Mouse (Mus musculus): ENCODE results near the gene Card6. TPM values are rescaled to one million over a fixed set of nuclear protein-coding genes. Genes with fewer than 3 reads are reported as not detected.
"Not testable (repeated sequence)": the region's sequence is repeated elsewhere in the genome, so short reads cannot be mapped to it uniquely, and the experiment has no call there.

The Card6 gene
- polyA plus RNA-seq, 1 experiment from 2014 or later, result 1.7 TPM

DNA sequence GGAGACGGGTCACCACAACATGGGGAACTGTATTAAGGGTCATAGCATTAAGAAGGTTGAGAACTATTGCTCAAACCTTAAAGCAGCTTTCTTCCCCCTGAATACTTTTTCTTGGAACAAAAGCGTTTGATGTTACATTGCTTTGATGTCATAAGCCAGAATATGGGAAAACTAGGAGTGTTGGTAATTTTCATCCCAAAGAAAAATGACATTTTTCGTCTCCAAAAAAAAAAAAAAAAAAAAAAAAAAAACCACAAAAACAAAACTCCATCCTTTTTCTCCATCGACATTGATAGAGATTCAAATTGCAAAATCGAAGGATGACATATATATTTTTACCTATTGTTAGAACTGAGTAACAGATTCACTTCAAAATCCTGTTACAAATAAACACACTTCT, 34.4 kb upstream of the Card6 start:
- Histone ChIP-seq H3K4me2 (replicated peaks) (no peak overlapping the region), H3K27ac (replicated peaks) (no peak overlapping the region), H3K9ac (no peak overlapping the region), H3K4me3 (replicated peaks) (no peak overlapping the region), H3K36me3 (no peaks in the 10 kb centered on the region), H3K9me3 (replicated peaks) (no peaks in the 10 kb centered on the region), H3K27me3 (no peaks in the 10 kb centered on the region), H3K4me1 (peaks cover 22% of the 10 kb centered on the region)
- no peak for ATAC-seq (ENCODE audit: insufficient number of reproducible peaks, low FRiP score, low TSS enrichment, low read depth)
- 55% methylated on average over 5 of the region's 5 CpGs for WGBS

DNA sequence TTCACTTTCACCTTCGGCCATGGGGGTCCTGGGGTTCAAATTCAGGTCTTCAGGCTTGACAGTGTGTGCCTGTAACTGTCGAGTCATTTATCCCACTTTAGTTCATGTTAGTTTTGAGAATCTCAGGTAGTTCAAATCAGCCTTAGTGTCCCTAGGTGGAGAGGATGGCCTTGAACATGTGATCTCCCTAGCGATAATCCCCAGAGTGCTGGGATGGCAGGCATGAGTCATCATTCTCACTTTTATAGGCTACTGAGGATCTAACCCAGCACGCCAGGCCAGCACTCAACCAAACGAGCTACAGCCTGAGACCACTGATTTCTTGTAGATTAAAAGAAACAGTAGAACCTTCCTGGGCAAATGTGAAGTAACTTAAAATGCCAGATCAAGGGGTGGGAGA, 33.7 kb upstream of the Card6 start:
- Histone ChIP-seq H3K27ac (replicated peaks) (no peak overlapping the region), H3K4me2 (replicated peaks) (no peak overlapping the region), H3K9me3 (replicated peaks) (no peaks in the 10 kb centered on the region), H3K9ac (no peak overlapping the region), H3K27me3 (no peaks in the 10 kb centered on the region), H3K36me3 (no peaks in the 10 kb centered on the region), H3K4me1 (peaks cover 22% of the 10 kb centered on the region), H3K4me3 (replicated peaks) (no peak overlapping the region)
- ATAC-seq (ENCODE audit: insufficient number of reproducible peaks, low FRiP score, low TSS enrichment, low read depth), result no peak
- WGBS, result 64% methylated on average over 5 of the region's 5 CpGs

DNA sequence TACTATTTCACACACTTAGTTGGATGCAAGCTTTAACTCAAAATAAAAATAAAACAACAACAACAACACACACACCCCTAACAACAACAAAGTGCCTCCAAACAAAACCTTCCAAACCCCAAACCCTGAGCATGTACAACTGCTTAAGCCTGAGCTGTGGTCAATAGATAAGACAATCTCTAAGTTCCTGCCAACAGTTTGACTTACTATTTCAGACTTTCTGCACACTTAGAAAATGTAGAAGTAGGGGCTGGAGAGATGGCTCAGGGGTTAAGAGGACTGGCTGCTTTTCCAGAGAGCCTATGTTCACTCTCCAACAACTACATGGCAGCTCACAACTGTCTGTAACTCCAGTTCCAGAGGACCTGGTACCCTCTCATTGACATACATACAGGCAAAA, 32.0 kb upstream of the Card6 start:
- H3K4me1 ChIP-seq, result peaks cover 17% of the 10 kb centered on the region
- no peak for ATAC-seq (ENCODE audit: insufficient number of reproducible peaks, low FRiP score, low TSS enrichment, low read depth)

DNA sequence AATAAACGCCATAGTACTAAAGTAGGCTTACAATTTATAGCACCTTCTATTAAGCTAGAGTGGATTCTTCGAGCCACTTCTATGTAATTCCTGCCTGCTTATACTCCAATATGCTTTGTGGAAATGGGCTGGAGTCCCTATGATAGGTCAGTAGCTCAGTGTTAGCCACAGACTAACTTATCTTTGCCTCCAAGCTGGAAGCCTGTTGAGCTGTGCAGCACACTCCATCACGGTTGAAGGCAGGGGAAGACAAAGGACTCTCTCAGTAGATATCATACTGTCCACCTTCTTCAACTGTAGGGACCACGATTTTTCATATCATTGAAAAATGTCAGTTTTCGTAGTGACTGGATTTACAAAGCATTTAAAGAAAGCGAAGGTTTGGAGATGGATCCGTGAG, 31.5 kb upstream of the Card6 start:
- Histone ChIP-seq H3K27ac (replicated peaks) (no peak overlapping the region), H3K4me2 (replicated peaks) (no peak overlapping the region), H3K9me3 (replicated peaks) (no peaks in the 10 kb centered on the region), H3K9ac (no peak overlapping the region), H3K4me1 (peaks cover 12% of the 10 kb centered on the region), H3K27me3 (no peaks in the 10 kb centered on the region), H3K4me3 (replicated peaks) (no peak overlapping the region), H3K36me3 (no peaks in the 10 kb centered on the region)
- no peak for ATAC-seq (ENCODE audit: insufficient number of reproducible peaks, low FRiP score, low TSS enrichment, low read depth)
- 85% methylated on average over 7 of the region's 7 CpGs for WGBS

More for the DNA sequence above, 32.0 kb upstream of the Card6 start:
- H3K27ac ChIP-seq (replicated peaks), result no peak overlapping the region
- H3K9ac ChIP-seq, result no peak overlapping the region
- H3K9me3 ChIP-seq (replicated peaks), result no peaks in the 10 kb centered on the region
- no peaks in the 10 kb centered on the region for H3K27me3 ChIP-seq
- no peak overlapping the region for H3K4me3 ChIP-seq (replicated peaks)
- no peak overlapping the region for H3K4me2 ChIP-seq (replicated peaks)
- H3K36me3 ChIP-seq, result no peaks in the 10 kb centered on the region

DNA sequence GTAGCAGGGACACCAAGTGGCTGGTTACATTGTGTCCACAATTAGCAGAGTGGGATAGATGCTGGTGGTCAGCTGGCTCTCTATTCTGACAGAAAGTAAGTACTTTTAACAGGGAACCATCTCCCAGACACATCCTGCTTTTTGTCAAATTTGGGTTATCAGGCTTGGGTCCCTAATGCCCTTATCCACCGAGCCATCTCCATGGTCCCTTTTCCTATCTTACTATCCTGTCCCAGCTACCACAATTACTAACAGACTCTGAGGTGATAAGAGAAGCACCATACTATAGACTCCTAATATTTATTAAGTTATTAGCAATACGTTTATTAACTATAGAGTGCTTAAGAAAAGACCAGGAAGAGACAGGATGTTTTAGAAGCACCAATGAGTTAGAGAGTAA, 31.0 kb upstream of the Card6 start:
- H3K4me3 ChIP-seq (replicated peaks), result no peak overlapping the region
- WGBS, result 79% methylated on average over 2 of the region's 2 CpGs
- peaks cover 8% of the 10 kb centered on the region for H3K4me1 ChIP-seq
- H3K36me3 ChIP-seq, result no peaks in the 10 kb centered on the region
- H3K27me3 ChIP-seq, result no peaks in the 10 kb centered on the region
- H3K4me2 ChIP-seq (replicated peaks), result no peak overlapping the region
- H3K27ac ChIP-seq (replicated peaks), result no peak overlapping the region
- H3K9ac ChIP-seq, result no peak overlapping the region
- ATAC-seq (ENCODE audit: insufficient number of reproducible peaks, low FRiP score, low TSS enrichment, low read depth), result no peak
- no peaks in the 10 kb centered on the region for H3K9me3 ChIP-seq (replicated peaks)

DNA sequence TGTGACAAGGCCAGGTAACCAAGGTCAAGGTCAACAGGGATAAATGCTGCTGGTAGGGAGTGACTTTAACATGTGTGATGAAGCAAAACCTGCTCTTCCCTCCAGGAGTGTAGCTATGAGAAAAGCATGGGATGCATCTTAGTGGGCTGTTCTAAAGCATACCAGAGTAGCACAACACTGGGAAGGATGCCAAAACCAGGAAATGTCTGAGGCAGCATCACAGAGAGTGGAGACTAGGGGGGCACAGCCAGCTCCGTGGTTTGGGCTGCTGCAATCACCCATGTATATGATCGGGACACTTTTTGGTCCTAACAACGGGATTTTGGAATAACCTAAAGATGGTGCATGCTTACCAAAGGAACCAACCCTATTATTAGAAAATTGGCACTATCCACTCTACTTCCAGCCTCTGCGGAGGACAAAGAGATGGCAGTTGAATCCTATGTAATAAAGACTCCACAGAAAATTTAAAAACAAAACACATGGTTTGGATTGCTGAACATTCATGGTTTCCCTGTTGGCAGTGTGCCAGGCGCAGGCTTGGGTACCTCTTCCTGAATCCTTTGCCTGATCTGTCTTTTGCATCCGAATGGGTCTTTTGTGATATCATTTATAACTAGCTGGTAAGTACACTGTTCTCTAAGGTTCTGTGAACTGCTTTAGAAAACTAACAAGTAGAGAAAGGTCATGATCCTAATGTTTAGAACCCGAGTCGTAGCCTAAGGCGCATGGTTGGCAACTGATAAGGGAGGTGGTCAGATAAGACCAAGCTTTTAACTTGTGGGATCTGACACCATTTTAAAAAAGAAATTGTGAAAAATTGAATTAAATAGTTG, 29.9 kb upstream of the Card6 start:
- Histone ChIP-seq H3K9me3 (replicated peaks) (no peaks in the 10 kb centered on the region), H3K27ac (replicated peaks) (no peak overlapping the region), H3K27me3 (no peaks in the 10 kb centered on the region), H3K9ac (no peak overlapping the region), H3K4me2 (replicated peaks) (peak overlapping the region; percentile 13; the same call in 1 of the 2 replicates), H3K36me3 (no peaks in the 10 kb centered on the region), H3K4me1 (peaks cover 8% of the 10 kb centered on the region), H3K4me3 (replicated peaks) (no peak overlapping the region)
- 47% methylated on average over 9 of the region's 9 CpGs for WGBS
- peak; percentile 43; the same call in 1 of the 2 replicates for ATAC-seq (ENCODE audit: insufficient number of reproducible peaks, low FRiP score, low TSS enrichment, low read depth)

DNA sequence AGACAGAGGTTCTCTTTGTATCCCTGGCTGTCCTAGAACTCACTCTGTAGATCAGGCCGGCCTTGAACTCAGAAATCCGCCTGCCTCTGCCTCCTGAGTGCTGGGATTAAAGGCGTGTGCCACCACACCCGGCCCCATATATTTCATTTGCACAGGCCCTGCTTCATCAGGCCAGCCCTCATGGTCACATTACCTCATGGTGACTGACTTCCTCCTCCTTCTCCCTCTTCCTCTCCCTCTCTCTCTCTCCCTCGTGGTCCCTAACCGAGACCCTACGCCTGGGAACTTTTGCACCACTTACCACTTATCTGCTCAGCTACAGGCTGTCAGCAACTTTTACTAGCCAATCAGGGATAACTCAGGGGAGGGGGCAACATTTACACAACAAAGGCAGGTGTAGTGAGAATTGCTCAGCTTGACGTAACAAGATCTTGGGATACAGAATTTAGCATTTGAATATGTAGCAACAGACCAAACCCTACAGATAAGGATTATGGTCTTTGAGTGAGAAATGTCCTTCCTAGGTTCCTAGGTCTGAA, 26.7 kb upstream of the Card6 start:
- Histone ChIP-seq H3K4me2 (replicated peaks) (no peak overlapping the region), H3K4me1 (peaks cover 8% of the 10 kb centered on the region), H3K27ac (replicated peaks) (no peak overlapping the region), H3K27me3 (no peaks in the 10 kb centered on the region), H3K9ac (no peak overlapping the region), H3K4me3 (replicated peaks) (no peak overlapping the region), H3K9me3 (replicated peaks) (no peaks in the 10 kb centered on the region), H3K36me3 (no peaks in the 10 kb centered on the region)
- no peak for ATAC-seq (ENCODE audit: insufficient number of reproducible peaks, low FRiP score, low TSS enrichment, low read depth)
- 84% methylated on average over 8 of the region's 8 CpGs for WGBS

DNA sequence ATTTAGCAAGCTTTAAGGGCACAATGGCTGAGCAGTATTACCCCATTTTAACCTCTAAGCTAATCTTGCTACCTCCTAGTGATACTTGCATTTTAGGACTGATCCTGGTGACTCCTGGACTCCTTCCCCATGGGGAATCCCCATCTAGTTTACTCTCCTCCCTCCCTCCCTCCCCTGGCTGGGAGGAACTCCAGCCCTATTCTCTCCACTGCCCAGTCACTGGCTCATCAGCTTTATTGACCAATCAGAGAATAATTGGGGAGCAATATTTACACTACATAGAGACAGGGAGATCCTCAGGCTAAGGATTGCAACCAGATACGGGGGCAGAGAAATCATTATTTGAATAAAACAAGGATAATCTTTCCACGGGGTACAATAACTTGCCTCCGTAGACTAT, 25.8 kb upstream of the Card6 start:
- Histone ChIP-seq H3K27ac (replicated peaks) (no peak overlapping the region), H3K4me3 (replicated peaks) (no peak overlapping the region), H3K27me3 (no peaks in the 10 kb centered on the region), H3K9ac (no peak overlapping the region), H3K9me3 (replicated peaks) (no peaks in the 10 kb centered on the region), H3K36me3 (no peaks in the 10 kb centered on the region), H3K4me2 (replicated peaks) (no peak overlapping the region), H3K4me1 (peaks cover 9% of the 10 kb centered on the region)
- ATAC-seq (ENCODE audit: insufficient number of reproducible peaks, low FRiP score, low TSS enrichment, low read depth), result no peak
- 71% methylated on average over 3 of the region's 3 CpGs for WGBS

DNA sequence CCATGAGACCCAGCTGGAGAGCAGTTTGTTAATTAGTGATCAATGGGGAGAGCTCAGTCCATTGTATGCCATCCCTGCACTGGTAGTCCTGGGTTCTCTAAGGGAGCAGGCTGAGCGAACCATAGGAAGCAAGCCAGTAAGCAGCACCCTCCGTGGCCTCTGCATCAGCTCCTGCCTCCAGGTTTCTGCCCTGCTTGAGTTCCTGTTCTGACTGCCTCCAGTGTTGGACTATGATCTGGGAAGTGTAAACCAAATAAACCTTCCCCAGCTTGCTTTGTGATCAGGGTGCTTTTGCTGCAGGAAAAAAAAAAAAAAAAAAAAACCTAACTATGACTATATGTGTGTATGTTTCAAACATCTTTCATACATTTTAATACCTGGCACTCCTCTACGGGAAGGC, 25.0 kb upstream of the Card6 start:
- no peak overlapping the region for H3K27ac ChIP-seq (replicated peaks)
- H3K4me3 ChIP-seq (replicated peaks), result no peak overlapping the region
- ATAC-seq (ENCODE audit: insufficient number of reproducible peaks, low FRiP score, low TSS enrichment, low read depth), result no peak
- H3K36me3 ChIP-seq, result no peaks in the 10 kb centered on the region
- H3K9ac ChIP-seq, result no peak overlapping the region
- no peak overlapping the region for H3K4me2 ChIP-seq (replicated peaks)
- WGBS, result 75% methylated on average over 3 of the region's 3 CpGs
- H3K27me3 ChIP-seq, result no peaks in the 10 kb centered on the region
- H3K9me3 ChIP-seq (replicated peaks), result no peaks in the 10 kb centered on the region
- H3K4me1 ChIP-seq, result peaks cover 14% of the 10 kb centered on the region

DNA sequence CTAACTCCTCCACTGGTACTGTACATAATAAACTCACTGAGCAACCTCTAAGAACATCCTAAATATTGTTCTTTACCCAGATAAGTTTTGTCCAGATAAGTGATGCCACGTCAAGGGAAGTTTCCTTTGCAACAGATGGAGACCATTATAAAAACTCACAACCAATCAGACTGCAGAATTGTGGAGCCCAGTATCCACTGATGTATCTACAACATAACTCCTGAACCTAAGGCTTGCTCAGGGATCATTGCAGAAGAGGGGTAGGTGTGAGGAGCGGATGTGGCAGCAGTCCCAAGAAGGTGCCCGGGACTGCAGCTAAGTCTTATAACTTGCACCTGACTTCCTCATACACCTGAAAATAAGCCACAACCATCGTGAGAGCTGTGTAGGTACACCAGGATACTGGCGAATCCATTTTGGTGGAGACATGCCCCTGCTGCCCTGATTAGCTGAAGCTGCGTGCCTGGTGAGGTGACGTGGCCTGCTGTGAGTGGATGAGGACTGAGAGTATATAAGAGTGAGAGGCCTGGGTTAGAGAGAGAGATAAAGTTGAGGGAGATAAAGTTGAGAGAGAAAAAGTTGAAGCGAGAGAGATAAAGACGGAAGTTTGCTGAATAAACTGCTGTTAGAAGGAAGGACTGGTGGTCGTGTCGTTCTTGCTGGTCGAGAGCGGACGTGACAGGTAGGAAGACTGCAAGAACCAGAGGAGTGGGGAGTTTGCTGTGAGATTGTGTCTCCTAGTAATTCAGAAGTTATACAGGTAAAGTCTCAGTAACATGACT, 22.7 kb upstream of the Card6 start:
- H3K36me3 ChIP-seq; H3K9ac ChIP-seq; H3K27ac ChIP-seq (replicated peaks); ATAC-seq (ENCODE audit: insufficient number of reproducible peaks, low FRiP score, low TSS enrichment, low read depth); H3K9me3 ChIP-seq (replicated peaks); H3K27me3 ChIP-seq; H3K4me1 ChIP-seq; H3K4me3 ChIP-seq (replicated peaks); H3K4me2 ChIP-seq (replicated peaks): not testable (repeated sequence)
- WGBS, result 88% methylated on average over 14 of the region's 14 CpGs

DNA sequence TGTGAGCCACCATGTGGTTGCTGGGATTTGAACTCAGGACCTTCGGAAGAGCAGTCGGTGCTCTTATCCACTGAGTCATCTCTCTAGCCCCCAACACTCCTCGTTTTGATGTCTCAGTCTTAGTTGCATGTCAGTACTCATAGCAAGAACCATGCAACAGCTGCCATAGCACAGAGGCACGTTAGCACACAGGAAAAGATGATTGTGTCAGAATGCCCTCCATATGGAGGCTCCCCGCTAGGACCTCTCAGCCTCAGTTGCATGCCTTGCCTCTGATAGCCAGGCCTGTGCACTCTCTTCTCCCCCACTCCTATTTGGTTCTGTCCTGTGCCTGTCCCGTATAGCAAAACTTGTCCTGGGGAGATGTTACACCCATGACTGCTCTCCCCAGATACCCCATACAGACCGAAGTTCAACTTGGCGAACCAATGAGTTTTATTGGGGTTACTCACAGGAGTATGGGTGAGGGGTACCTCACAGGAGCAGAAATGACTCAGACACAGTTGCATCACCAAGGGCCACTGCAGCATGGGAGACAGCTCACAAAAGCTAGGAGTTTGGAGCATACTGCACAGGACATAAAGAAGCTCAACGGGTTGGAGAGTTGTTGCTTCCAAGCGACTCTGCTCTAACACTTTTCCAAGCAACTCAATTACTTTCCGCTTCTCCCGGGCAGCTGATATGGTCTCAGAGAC, 20.9 kb upstream of the Card6 start:
- 86% methylated on average over 12 of the region's 12 CpGs for WGBS

More for the DNA sequence above, 20.9 kb upstream of the Card6 start:
- Histone ChIP-seq H3K4me1 (peaks cover 9% of the 10 kb centered on the region; the same call in 1 of the 2 replicates), H3K9me3 (replicated peaks) (no peaks in the 10 kb centered on the region), H3K4me3 (replicated peaks) (no peak overlapping the region), H3K36me3 (peaks cover 4% of the 10 kb centered on the region), H3K27ac (replicated peaks) (0 out of 2 replicates have a peak overlapping the region, but pooled peaks have one; percentile 39), H3K27me3 (no peaks in the 10 kb centered on the region), H3K9ac (no peak overlapping the region), H3K4me2 (replicated peaks) (no peak overlapping the region)
- ATAC-seq (ENCODE audit: insufficient number of reproducible peaks, low FRiP score, low TSS enrichment, low read depth), result no peak

Data from embryonic facial prominence, embryonic 15.5 days (tissue).